Mouse (Mus musculus): ENCODE measurements at regions not wholly inside any gene's neighbourhood (a gene's known extent, or its start where the extent isn't known, plus 50 kb on each side); places are given as distances from the start of the nearest gene placed in this dataset.
A peak's percentile ranks its signal among the peaks of the same experiment; 100 is the strongest.

DNA sequence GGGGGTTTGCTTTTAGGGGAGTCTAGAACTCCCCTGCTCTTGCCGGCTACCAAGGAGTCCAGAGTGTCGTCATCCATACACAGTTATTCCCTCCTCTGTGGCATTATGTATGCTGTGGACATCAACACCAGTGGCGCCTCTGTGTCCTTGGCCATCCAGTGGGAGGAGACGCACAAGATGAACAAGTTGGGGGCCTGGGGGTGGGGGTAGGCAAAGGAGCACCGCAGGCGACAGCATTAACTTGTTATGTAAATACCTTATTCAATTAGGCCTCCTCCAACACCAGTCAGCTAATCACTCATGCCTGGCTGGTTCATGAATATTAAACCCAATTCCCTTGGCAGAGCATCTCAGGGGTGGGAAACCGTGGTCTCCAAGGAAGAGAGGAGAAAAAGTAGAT lies 250.8 kb downstream of the Tle3 start:
- no peak for DNase-seq

DNA sequence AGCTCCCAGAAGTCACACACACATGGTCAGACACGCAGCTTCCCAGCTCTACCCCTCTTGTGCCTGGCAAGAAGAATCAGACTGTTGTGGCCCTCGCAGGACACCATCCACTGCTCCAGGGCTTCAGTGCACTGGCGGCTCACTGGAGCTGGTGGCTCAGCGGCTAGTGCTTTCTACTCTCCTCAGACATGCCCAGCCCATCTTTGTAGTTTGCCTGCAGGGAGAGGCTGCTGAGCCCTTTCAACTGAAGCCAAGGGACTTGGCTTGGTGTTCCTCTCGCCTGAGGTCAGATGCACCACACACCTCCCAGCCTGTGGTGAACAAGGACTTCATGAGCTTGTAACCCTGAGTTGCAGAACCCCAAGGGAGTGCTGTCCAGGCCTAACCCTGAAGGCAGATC lies 249.8 kb downstream of the Tle3 start:
- no peak for DNase-seq

DNA sequence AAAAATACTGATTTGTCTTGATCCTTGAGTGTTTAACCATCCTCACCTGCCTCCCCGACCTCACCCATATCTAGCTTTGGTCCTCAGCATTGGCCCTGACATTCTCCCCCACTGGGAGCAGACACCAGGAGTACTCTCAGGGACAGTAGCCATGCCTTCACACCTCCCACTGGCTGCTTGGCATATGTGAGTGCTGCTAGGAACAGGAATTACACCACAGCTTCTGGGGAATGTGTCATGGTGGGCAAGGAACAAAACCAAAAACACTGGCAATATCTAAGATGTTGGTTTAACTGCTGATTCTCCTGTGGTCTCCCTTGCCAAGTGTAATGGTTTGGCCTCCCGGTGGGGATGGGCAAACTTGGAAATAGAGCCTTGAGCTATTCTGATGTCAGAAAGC lies 248.6 kb downstream of the Tle3 start:
- DNase-seq, result no peak

DNA sequence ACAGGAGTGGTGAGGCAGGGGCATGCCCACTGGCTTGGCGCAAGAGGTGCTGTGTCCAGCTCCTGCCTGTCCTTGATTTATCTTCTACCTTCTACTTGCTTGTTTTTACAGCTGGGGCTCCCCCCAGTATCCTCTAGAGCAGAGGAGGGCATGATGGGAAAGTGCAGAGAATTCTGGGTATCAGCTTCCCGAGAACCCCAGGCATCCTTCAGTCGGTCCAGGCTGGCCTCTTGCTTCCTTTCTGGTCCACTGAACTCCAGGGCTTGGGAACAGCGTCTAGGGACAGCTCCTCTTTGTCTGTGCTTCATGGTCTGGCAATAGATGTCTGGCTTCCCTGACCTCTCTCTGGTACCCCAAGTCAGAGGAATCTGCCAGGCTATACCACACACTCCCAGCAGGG lies 247.9 kb downstream of the Tle3 start:
- no peak for DNase-seq

DNA sequence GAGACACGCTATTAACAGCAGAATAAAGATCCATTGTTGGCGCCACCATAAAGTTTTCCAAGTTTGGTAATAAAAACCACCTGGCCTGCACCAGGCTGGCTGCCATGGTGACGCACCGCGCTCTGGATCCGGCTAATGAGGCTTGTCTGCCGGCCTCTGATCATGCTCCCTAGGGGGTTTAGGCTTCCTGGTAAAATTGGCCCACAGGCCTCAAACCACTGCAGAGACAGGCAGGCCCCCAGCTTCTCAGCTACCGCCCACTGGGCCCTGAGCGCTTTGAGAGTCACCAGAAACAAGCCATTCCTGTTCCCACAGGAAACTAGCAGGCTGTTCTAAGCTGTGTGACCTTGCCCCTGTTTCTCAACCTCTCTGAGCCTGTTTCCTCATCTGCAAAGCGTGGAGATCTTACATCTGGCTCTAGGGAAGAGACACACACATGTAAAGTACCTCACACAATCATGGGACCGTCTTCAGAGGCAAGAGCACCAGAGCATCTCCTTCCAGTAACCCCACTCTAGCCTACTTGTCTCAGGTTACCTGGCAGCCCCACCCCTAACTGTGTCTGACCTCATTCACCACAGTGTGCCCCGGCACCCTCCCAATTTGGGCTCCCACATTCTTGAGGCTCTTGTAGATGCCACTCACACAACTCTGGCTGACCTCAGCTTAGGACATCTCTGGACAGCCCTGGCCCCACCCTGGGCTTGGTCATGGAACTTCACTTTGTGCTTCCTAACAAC lies 246.5 kb downstream of the Tle3 start:
- DNase-seq, result no peak

DNA sequence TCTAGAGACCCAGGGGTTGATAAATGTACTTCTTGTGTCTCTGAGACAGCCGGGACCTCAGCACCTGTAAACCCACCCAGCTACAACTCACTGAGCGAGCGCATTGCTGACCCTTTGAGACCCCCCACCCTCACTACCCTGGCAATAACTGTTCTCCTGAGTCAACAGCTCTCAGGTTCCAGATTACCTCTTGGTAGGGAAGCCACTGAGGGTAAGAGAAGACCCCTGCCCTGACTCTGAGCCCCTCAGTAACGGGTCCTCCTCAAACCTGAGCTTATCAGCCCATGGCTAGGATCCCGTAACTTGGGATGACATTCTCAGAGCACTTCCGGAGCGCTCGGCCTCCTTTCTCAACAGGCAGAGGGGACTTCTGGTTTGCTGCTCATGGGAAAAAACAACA lies 245.8 kb downstream of the Tle3 start:
- no peak for DNase-seq

DNA sequence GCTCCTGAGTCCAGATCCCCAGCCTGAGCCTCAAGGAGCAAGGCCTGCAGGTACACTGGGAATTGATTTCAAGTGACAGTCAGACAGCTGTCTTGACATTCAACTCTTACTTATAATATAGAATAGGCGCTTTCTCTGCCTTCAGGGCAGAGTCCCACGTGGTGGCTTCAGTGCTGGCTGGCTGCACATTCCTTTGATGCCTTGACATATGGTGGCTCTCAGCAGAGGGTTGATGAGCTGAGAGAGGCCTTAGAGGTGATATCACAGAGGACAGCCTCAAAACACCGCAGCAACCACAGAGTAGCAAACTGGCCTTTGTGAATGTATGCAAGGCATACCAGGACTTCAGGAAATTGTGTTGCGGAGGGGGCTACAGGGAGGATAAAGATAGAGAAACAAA lies 243.4 kb downstream of the Tle3 start:
- peak; percentile 31 to 39 for DNase-seq

DNA sequence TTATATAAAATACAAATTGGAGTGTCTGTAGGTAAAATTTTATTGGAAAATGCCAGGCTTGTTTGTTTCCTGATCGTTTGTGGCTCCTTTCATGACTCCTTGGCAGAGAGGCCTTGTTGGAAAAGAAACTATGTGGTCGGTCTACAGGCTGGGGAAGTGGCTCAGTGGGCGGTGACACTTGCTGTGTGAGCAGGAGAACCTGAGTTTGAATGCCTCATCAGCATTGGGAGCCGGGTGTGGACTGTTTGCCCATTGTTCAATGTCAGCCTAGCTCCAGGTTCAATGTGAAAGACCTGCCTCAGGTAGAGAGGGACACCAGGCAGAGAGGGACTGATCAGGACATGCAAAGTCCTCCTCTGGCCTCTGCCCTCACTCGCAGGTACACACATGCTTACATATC lies 235.4 kb downstream of the Tle3 start:
- DNase-seq, result no peak

DNA sequence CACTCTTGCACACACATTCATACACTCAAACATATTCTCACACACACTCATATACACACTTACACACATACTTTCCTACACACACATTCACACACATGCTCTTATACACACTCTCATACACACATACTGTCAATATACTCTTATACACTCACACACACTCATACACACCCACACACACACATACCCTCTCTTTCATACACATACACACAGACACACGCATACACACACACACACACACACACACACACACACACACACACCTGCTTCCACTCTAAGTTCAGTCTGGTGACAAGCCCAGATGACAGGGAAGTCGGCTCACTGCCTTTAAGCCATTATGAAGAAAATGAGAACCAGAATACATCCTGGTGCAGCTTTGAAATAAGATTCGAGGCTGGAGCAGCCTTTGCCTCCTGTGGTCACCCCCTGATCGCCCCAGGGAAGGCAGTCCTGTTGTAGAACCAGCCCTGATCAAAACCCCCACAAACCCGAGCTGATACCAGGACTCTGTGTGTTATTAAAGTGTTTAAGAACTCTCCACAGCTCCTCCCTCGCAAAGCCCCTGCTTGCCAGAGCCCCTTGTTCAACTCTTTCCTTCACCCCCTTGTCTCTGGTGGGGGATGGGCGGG lies 230.3 kb downstream of the Tle3 start:
- no peak for DNase-seq

DNA sequence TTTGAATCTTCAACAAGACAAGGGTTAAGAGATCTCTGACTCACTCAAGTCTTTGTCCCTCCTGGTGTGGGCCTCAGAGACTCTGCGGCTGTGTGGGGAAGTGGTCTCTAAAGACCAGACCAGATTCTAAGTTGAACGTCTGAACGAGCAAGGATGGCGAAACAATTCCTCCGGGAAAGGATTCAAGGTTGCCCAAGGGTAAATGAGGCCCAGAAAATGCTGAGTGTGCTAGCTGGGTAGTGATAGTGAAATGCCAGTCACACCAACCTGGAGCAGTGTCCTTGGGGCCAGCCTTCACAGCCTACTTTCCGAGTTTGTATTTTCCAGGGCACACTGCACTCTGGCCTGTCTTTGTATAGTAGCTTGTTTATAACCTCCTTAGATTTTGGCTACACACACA lies 229.7 kb downstream of the Tle3 start:
- DNase-seq, result no peak

DNA sequence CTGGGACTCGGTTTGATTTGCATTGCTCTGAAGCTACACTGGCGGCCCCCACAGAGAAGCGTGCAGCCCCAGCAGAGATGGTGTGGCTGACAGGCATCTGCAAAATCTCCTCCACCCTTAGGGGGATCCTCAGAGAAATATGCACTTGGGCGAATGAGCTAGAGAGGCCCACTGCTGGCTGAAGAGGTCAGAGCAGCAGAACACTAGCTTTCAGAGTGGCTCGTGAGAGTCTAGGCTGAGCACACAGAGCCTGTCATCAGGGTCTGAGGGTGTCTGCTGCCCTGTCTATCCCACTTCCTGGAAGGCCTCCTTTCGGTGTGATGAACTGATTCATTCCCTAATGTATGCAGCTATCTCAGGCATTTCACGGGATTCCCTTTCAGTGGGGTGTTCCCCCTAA lies 225.1 kb downstream of the Tle3 start:
- DNase-seq, result no peak

DNA sequence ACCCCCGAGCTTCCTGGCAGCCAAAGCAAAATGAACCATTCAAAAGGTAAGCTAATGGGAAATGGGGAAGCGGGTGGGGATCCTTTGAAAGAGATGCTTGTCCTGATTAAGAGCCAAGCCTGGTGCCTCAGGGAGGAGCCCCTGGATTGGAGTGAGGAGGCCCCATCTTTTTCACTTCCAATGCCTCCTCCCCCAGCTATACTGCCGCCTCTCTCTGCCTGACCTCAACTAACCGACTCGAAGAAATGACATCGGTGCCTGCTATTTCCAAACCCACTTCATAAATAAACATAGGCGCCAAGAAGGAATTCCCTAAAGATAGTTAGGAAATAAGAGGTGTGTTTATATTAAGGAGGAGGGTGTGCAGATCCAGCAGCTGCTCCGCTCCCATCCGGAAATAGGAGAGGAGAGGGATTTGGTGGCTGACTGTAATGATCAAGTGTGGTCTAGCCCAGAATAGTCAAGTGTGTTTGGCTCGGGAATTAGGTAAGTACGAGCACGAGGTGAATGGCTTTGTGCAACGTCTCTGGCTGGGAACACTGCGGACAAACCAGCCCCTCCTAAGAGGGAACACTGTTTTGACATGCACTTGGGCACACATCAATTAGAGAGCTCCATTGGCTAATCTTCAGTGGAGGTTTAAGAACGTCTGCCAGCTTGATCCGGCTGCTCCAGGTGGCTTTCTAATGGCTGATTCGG lies 224.4 kb downstream of the Tle3 start:
- DNase-seq, result no peak

DNA sequence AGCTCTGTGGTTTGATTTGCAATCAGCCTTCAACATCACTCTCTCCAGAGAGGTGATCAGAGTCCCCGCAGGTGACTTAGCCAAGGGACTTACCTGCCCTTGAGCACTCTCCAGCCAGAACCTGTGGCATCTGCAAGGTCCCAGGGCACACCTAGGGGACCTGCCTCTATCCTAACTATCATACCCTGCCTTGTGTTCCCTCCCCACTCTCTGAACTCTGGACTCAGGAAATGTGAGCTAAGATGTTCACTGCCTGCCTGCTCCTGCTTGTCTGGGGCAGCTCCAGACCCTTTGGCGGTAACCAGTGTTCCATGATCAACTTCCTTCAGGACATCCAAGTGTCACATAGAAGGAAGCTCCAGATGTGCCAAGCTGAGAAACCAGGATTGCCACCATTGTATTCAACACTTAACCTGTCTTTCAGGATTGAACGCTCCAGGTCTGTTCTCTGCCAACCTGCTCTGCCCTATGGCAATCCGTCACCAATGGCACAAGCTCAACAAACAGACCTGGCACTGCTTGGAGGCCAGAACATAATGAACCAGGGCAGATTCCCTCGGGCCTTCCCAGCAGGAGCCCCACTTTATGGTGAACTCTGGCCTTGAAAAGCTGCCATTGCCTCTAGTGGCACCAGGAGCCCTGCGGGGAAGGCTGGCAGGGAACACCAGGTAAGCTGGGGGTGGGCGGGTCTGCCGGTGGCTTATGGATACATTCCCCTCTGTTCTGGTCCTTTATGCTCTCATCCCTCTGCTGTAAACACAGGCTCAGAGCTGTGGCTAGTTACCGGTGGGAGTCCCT lies 223.2 kb downstream of the Tle3 start:
- peak; percentile 22 to 48 for DNase-seq

DNA sequence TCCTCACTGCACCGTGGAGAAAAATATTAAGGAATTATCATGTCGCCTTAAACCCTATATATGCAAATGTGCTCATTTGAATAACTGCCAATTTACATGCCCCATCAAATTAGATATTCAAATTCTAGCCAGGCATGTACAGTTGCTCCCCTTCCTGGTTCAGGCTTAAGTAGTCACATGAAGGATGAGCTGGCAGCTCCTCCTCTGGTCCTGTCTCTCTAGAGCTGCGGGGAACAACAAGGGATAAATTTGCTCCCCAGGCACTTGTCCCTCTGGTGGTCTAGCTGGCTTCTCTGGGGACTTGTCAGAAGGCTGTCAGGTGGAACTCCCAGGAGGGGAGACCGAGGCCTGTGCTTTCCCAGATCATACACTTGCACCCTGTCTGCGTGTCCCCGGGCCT lies 221.8 kb downstream of the Tle3 start:
- no peak for DNase-seq

DNA sequence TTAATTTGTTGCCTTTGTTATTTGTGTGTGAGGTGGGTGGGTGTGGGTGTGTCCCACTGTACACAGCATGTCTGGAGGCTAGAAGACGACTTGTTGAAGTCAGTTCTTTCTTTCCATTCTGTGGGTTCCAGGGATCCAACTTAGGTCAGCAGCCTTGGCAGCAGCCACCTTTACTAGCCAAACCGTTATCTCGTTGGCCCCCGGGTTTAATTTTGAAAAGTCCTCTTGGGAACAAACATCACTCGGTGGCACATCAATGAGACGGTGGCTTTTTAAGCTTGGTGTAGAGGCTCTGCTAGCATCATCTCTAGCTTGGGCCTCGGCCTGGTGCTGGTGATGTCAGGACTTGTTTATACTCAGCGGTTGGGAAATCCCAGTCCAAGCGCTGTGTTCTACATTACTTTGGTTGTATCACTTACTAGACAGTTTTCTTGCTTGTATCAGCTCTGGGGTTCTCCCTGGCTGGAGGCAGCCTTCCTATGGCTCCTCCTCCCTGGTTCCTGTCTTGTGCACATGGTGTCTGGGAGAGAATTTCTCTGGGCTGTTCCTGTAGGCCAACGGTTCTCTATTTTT lies 217.6 kb downstream of the Tle3 start:
- DNase-seq, result no peak

DNA sequence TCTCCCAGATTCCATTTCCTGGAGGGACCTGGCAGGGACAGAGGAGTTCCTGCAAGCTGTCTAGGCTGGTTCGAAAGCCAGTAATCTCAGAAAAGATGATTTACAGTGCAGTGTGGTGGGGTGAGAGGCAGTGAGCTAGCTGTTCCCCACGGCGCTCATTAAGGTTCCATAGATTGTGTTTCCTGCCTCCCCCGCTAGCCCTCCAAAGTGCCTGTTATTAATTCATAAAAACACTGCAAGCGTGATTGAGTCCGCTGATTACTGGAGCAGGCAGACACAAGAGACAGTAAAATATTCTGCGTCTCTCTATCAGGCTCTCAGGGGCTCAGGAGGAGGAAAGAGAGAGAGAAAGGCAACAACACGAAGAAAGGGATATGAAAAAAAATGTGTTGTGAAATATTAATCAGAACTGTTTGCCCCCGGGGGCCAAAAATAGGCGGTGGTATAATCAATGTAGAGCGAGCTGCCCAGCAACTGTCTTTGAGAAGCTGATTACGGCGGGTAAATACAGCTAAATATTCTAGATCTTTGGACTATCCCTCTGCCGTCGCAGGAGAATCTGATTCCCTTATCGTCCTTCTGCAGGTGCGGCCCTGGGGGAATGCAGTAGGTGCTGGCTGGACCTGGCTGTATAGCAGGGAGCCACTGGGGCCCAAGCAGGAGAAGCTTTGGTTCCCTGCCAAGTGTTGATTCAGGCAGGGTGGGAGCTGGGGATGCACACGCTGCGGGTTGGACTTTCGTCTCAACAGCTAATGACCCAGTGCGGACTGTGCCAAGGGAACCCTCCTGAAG lies 211.3 kb downstream of the Tle3 start:
- no peak for DNase-seq

DNA sequence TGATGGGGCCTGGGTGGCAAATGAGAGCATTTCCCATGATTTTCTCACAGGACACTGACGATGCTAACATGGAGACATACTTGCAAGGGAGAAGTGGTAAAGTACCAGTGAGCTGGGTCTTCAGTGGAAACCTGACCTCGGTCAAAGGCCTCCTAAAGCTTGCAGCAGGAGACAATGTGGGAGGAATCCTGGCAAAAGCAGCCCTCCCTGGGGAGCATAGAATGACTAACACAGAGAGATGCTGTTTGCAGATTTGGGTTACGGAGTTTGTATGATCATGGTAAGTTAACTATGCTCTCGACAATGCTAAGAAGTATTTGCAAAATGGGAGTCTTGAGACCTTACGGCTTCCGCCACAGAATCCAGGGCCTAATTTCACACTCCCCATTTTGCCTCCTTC lies 208.9 kb downstream of the Tle3 start:
- no peak for DNase-seq

DNA sequence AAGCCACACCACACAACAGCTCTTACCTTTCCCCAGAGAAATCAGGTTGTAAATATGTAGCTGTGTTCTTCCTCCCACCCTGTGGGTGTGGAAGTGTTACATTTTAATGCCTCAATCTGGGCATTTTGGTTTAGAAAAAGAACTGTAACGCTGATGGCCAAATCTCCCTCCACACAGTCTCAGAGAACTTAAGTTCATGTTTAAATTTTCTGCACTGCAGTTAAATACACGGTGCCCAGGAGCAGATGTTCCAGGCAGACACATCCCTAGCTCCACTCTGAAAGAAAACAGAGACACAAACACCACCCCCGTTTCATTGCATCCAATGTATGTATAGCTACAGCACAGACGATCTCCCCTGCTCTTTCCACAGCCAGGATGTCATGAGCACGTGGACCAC lies 206.1 kb downstream of the Tle3 start:
- DNase-seq, result no peak

DNA sequence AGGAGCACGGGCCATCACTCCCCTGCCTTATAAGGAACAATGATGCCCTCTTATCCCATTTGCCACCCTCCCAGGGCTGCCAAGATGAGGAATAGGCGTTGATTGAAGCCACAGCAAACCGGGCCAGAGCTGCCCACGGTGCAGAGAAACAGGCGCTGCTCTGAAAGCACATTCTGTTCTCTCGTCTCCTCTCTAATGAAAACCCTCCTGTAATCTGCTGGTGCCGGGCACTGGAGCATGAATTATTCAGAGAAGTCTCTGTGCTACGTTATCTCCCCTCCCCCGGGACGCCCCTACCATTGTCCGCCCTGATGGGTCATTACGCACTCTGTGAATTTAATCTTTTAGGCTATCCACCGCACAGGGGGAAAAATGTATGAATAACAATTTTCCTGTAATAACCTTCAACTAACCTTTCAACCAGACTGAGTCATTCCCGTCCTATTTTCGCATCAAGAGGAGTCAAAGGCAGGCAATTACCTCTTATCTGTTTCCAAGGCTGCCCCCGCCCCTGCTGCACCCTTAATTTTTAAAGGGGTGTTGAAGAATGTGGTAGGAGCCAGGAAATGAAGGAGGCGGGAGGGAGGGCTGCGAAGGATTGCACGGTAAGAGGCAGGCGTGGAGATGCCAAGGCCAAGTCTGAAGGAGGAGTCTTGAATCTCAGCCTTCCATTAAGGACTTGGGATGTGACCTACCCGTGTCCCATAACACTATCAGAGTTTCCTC lies 201.6 kb downstream of the Tle3 start:
- DNase-seq, result peak; percentile 19 to 28

DNA sequence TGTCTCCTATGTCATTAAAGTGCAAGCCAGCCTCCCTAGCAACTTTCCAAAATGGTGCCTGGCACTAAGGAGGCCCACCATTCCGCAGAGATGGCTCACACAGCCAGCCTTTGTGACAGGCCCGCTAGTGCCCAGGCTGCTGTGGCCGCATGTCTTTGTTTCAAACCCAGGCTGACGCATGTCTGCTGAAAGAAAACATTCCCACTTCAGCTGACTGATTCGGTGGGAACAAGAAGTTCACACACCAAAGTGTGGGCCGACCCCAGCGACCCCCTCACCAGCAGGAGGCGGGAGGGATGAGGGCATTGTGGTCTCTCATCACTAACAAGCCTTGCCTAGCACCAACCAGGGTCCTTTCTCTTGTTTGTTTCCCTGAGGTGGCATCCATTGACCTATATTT lies 190.9 kb downstream of the Tle3 start:
- DNase-seq, result no peak

DNA sequence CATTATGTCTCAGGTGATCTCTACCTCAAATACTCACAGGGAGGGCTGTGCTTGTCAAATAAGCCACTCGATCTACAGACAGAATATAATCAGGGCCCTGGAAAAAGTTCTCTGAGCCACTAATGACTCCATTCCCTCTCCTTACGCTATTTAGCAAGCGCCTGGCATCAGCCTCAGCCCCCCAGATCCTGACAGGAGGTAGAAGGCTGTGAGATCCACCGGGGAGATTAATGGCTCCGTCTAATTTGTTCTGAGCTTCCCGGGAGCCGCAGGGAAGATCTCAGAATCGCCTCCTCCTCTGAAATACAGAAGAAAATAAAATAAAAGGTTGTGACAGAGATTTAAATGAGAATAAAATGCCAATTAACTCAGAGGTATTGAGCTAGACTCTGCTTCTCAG lies 189.4 kb downstream of the Tle3 start:
- no peak for DNase-seq

DNA sequence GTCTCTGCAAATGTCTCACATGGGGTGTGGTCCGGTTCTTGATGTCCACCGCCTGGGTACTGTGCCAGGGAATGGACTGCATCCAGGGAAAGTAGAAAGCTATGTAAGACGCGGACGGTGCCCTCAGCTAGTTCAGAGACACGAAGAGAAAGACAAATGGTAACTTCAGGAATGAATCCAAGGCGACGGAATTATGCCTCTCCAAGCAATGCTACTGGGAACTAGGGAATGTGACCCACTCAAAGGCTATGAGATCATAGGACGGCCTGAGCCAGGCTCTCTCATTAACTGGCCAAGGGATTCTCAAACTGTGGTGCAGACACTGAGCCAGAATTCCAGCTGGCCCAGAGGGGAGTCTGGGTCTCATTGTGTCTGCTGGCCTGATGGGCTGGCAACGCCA lies 186.5 kb downstream of the Tle3 start:
- DNase-seq, result peak; percentile 9 to 18

All from cerebellum, adult 18-20 months (tissue).